Mouse (Mus musculus) liver, adult 2 months (tissue): ENCODE results near the gene Sart1.

ENCODE experiments used
- CTCF ChIP-seq: fragments of 200-500 bp; IDR thresholded peaks from 2 replicates; pipeline ENCODE4 v1.5.1; 2011; ENCODE audit warnings: low read depth, low read length, control low read depth
- POLR2A ChIP-seq: fragments of 200-500 bp; IDR thresholded peaks from 2 replicates; pipeline ENCODE4 v1.6.1; 2011; ENCODE audit warnings: low read length, control low read depth; ENCODE audit not compliant: insufficient read depth; ENCODE audit errors: extremely low read depth

DNA sequence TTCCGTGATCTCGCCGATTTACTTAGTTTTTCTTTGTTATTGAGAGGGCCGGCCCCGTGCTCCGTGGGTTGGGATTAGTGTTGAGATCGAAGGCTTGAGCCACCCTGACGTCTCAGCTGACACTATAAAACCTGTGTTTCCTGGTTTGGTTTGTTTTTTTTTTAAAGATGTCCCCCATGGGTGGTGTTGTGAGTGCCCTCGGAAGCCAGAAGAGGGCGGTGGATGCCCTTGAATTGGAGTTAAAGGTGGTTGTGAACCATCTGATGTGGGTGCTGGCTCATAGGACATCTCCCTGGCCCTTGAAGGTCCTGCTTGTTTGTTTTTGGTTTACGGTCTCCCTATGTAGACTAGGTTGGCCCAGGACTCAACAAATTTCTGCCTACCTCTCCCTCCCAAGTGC, 21.0 kb downstream of the Sart1 start:
- 0 out of 2 replicates have a peak, but pooled peaks have one; percentile 5 for TF ChIP-seq CTCF
- TF ChIP-seq POLR2A, result no peak
